Mouse (Mus musculus) right cerebral cortex, postnatal 25 days (tissue): ENCODE data around the gene Olfr544.

Source experiments
- DNase-seq: peaks from one replicate; pipeline ENCODE4 v3.0.0; 2022

Olfr544 gene

DNA sequence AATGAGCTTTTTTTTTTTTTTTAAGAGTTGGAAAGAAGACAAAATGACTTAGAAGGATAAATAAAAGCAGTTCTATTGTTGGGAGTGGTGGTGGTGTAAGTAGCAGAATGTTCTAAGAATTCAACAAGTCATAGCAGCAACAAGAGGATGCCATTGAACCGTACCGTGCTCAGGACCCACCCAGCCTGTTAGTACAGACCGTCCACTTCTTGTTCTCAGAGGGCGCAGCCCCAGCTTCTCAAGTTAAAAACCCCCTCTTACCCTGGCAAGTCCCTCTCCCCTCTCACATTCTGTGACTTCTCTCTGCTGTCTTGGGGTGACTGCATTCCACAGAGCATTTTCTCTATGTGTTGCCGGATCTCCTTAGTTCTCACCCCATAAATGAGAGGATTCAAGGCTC, 11.5 kb downstream of the Olfr544 start:
- no peak for DNase-seq

DNA sequence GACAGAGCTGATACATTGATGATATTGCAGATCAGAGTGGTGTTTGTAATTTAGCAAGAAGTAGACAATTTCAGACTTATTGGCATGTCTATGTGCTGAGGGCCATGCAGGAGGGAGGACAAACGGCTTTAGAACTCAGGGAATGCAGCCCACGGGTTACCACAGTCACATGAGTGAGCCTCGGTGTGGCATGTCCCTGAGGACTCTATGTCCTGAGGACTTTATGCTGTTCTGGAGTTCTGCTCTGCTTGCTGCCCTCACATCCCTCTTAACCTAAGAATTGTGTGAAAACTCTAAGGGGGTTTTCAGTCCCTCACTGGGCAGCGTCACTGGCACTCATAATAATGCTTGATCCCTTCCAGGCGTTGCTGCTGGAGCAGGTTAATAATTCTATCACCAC, 15.4 kb downstream of the Olfr544 start:
- no peak for DNase-seq

GRCm38 (mm10) chr7:102467566-102467965, 20.5 kb downstream of the Olfr544 start:
- no peak for DNase-seq

DNA sequence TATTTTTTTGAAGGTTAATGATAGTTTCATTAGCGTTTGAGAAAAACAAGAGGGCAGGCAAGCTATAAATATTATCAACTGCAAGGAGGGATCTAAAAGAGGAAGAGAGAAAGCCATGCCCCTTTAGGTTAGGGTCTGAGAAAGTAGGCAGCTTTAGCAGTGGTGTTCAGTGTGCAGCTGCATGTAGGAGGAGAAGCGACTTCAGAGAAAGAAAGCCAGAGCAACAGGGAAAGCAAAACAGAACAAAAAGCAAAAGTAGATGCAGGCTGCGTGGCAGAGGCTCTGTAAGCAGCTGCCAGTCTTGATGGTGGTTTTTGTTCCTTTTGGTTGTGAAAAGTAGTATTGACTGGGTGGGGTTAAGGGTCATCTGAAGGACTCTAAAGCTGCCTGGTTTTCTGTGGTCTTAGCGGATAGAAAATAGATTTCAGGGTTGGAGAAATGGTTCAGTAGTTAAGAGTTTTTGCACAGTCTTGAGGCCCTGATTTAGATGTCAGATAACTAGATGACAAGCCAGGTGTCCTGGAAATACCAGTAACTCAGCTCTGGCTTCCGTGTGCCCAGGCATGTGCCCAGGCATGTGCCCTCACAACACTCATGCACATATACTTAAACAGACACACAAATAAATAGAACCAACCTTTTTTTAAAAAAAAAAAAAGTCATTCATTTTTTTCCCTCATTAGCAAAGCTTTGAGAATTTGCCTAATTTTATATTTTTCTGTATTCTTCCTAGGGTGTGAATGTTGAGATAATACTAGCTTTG, 29.3 kb downstream of the Olfr544 start:
- no peak for DNase-seq

- no peak for DNase-seq
Observed at GRCm38 (mm10) chr7:102446438-102446837, 41.7 kb downstream of the Olfr544 start.

- no peak for DNase-seq
Observed at GRCm38 (mm10) chr7:102444301-102444700, 43.8 kb downstream of the Olfr544 start.

- no peak for DNase-seq
Observed at GRCm38 (mm10) chr7:102442432-102442831, 45.7 kb downstream of the Olfr544 start.

DNA sequence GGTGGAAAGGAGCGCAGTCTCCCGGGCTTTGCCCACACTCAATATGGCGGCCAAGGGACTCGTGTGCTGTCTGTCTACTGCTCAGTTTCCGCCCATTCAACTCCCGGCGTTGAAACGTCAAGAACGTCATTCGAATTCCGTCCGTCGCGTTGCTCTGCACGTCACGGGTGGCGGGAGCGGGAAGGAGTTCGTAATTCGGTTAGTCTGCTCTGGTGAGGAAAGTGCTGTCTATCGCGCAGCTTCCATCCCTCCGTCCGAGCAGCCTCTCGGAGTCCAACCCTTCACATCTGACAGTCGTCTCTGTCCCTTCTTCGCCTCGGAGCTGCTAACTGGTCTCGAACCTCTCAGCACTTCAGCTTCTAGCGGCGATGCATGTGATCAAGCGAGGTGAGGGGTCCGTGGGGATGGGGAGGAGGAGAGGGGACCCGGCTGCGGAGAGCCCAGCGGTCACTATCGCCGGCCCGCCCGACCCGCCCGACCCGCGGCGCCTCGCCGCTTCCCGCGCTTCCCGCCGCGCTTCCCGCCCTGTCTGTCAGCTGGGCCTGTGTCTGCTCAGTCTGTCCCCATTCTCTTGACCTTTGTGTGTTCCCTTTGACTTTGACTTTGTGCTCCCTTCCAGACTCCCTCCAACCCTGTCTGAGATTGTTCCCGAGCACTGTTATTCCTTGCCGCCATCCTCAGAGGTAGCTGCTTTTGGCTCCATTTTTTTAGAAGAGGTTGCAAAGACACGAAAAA, 46.3 kb downstream of the Olfr544 start, which contains the start of gene Rrm1:
Gene Rrm1, plus strand, starts transcription at position 39 of the 735 bp plus-strand sequence.
- DNase-seq = peak; percentile 95

- no peak for DNase-seq
Observed at GRCm38 (mm10) chr7:102440822-102441656, 47.1 kb downstream of the Olfr544 start.

GRCm38 (mm10) chr7:102434344-102434743, 53.8 kb downstream of the Olfr544 start:
- DNase-seq = no peak
